Mouse (Mus musculus) CH12.LX (cell line): Measurements from ENCODE around the gene Chaf1a. TPM values are rescaled to one million over a fixed set of nuclear protein-coding genes. Genes with fewer than 3 reads are reported as not detected.

ENCODE experiments used
- DNase-seq: peaks from one replicate; pipeline ENCODE4 v3.0.0-alpha.2; 2013; ENCODE audit errors: extremely low read depth
- H3K27ac ChIP-seq: 2 replicates; pipeline ENCODE4 v1.5.1; 2012; ENCODE audit warnings: low read depth, mild to moderate bottlenecking, control low read depth, moderate library complexity; ENCODE audit not compliant: insufficient read depth
- H3K27me3 ChIP-seq: replicated peaks from 2 replicates; pipeline ENCODE3; 2012; ENCODE audit warnings: inconsistent platforms
- H3K36me3 ChIP-seq, 2 experiments: replicated peaks in 1 of 2; 2 replicates each; pipeline versions ENCODE3 to v1.6.1; 2012; ENCODE audit warnings: inconsistent platforms in 1 of 2, low read length in 1 of 2, mild to moderate bottlenecking in 1 of 2, mixed read lengths in 1 of 2, moderate library complexity in 1 of 2; ENCODE audit not compliant: control insufficient read depth in 1 of 2, insufficient read depth in 1 of 2
- H3K4me1 ChIP-seq, 2 experiments: 2 replicates each; pipeline ENCODE4 v1.6.1; 2012; ENCODE audit warnings: inconsistent platforms in 1 of 2, moderate library complexity in 1 of 2; ENCODE audit not compliant: insufficient read depth in 2 of 2, control insufficient read depth in 1 of 2
- H3K4me2 ChIP-seq: 2 replicates; pipeline ENCODE4 v1.6.1; 2012; ENCODE audit warnings: low read depth, mild to moderate bottlenecking, control low read depth; ENCODE audit not compliant: poor library complexity, insufficient read depth, severe bottlenecking
- H3K4me3 ChIP-seq, 3 experiments: fragments of 150-350 bp in 1 of 3; sonication (generic) in 1 of 3; replicated peaks in 1 of 3; 2 replicates each; pipeline versions ENCODE3 to v1.5.1; 2011 to 2012; ENCODE audit warnings: low read depth in 2 of 3, low read length in 2 of 3, mild to moderate bottlenecking in 2 of 3, moderate library complexity in 2 of 3, control low read depth in 1 of 3, improper control_type of control experiment in 1 of 3, inconsistent platforms in 1 of 3, mixed read lengths in 1 of 3; ENCODE audit not compliant: poor library complexity in 1 of 3
- H3K79me2 ChIP-seq: replicated peaks from 2 replicates; pipeline ENCODE4 v1.6.1; 2012; ENCODE audit warnings: mild to moderate bottlenecking, moderate library complexity; ENCODE audit not compliant: control insufficient read depth, poor library complexity, insufficient read depth, severe bottlenecking; ENCODE audit errors: extremely low read depth
- H3K9ac ChIP-seq: 2 replicates; pipeline ENCODE4 v1.6.1; 2012; ENCODE audit warnings: low read depth, mild to moderate bottlenecking, control low read depth, moderate library complexity; ENCODE audit not compliant: insufficient read depth
- H3K9me3 ChIP-seq: replicated peaks from 2 replicates; pipeline ENCODE3; 2012; ENCODE audit warnings: low read length, inconsistent platforms, mixed read lengths
- CHD2 ChIP-seq: IDR thresholded peaks from 2 replicates; pipeline ENCODE4 v1.6.1; 2011; ENCODE audit warnings: low read length, improper control_type of control experiment
- CTCF ChIP-seq, 2 experiments: IDR thresholded peaks in 1 of 2; conservative IDR thresholded peaks in 1 of 2; 2 replicates each; pipeline ENCODE4 v1.5.1; 2011 to 2012; ENCODE audit warnings: low read depth in 2 of 2, low read length in 2 of 2, improper control_type of control experiment in 1 of 2, inconsistent platforms in 1 of 2, mild to moderate bottlenecking in 1 of 2, moderate library complexity in 1 of 2
- E2F4 ChIP-seq: IDR thresholded peaks from 2 replicates; pipeline ENCODE4 v1.6.1; 2011; ENCODE audit warnings: low read depth, low read length, improper control_type of control experiment; ENCODE audit not compliant: insufficient replicate concordance
- ELF1 ChIP-seq: IDR thresholded peaks from 2 replicates; pipeline ENCODE4 v1.6.1; 2014; ENCODE audit warnings: low read depth, mild to moderate bottlenecking, inconsistent platforms, low read length, improper control_type of control experiment
- GABPA ChIP-seq: IDR thresholded peaks from 2 replicates; pipeline ENCODE4 v1.6.1; 2012; ENCODE audit warnings: low read depth, low read length, improper control_type of control experiment, inconsistent platforms; ENCODE audit not compliant: insufficient replicate concordance
- HCFC1 ChIP-seq: IDR thresholded peaks from 2 replicates; pipeline ENCODE4 v1.6.1; 2012; ENCODE audit warnings: low read depth, mild to moderate bottlenecking, inconsistent platforms, low read length, improper control_type of control experiment
- IRF4 ChIP-seq: IDR thresholded peaks from 2 replicates; pipeline ENCODE4 v1.6.1; 2014; ENCODE audit warnings: low read depth, mild to moderate bottlenecking, inconsistent platforms, low read length, improper control_type of control experiment
- JUND ChIP-seq: conservative IDR thresholded peaks from 2 replicates; pipeline ENCODE4 v1.6.1; 2011; ENCODE audit warnings: low read depth, low read length, improper control_type of control experiment
- MEF2A ChIP-seq: IDR thresholded peaks from 2 replicates; pipeline ENCODE4 v1.6.1; 2014; ENCODE audit warnings: low read depth, mild to moderate bottlenecking, inconsistent platforms, low read length, improper control_type of control experiment, borderline replicate concordance
- MXI1 ChIP-seq: IDR thresholded peaks from 2 replicates; pipeline ENCODE4 v1.6.1; 2011; ENCODE audit warnings: mild to moderate bottlenecking, low read depth, low read length, improper control_type of control experiment
- MYC ChIP-seq: IDR thresholded peaks from 2 replicates; pipeline ENCODE4 v1.6.1; 2011; ENCODE audit warnings: low read depth, mild to moderate bottlenecking, improper control_type of control experiment, low read length
- NELFE ChIP-seq: IDR thresholded peaks from 2 replicates; pipeline ENCODE4 v1.6.1; 2011; ENCODE audit warnings: low read depth, low read length, improper control_type of control experiment
- NRF1 ChIP-seq: IDR thresholded peaks from 2 replicates; pipeline ENCODE4 v1.6.1; 2014; ENCODE audit warnings: low read depth, mild to moderate bottlenecking, inconsistent platforms, low read length, improper control_type of control experiment, moderate library complexity
- PAX5 ChIP-seq: IDR thresholded peaks from 2 replicates; pipeline ENCODE4 v1.6.1; 2012; ENCODE audit warnings: low read length, inconsistent platforms, mixed read lengths
- RAD21 ChIP-seq: IDR thresholded peaks from 2 replicates; pipeline ENCODE4 v1.6.1; 2011; ENCODE audit warnings: low read depth, mild to moderate bottlenecking, low read length, improper control_type of control experiment, moderate library complexity
- SIN3A ChIP-seq: IDR thresholded peaks from 2 replicates; pipeline ENCODE4 v1.6.1; 2012; ENCODE audit warnings: low read length, improper control_type of control experiment, inconsistent platforms
- TBP ChIP-seq: conservative IDR thresholded peaks from 2 replicates; pipeline ENCODE4 v1.6.1; 2011; ENCODE audit warnings: low read depth, low read length, improper control_type of control experiment
- USF1 ChIP-seq: IDR thresholded peaks from 2 replicates; pipeline ENCODE4 v1.6.1; 2014; ENCODE audit warnings: low read depth, mild to moderate bottlenecking, inconsistent platforms, low read length, improper control_type of control experiment
- ZC3H11A ChIP-seq: IDR thresholded peaks from 2 replicates; pipeline ENCODE4 v1.6.1; 2012; ENCODE audit warnings: low read depth, mild to moderate bottlenecking, inconsistent platforms, low read length, improper control_type of control experiment
- ZKSCAN1 ChIP-seq: IDR thresholded peaks from 2 replicates; pipeline ENCODE4 v1.6.1; 2012; ENCODE audit warnings: low read depth, inconsistent platforms, low read length, improper control_type of control experiment, borderline replicate concordance
- dilution Hi-C: fragments of 300-500 bp; cut with MboI; formaldehyde crosslinking; loops from 2 replicates; pipeline ENCODE4 v1.14.3; 2020; ENCODE audit warnings: low sequenced_read_pairs; ENCODE audit not compliant: extremely low pct_unique_long_range_greater_than_20kb, extremely low pct_ligation_motif_present
- in situ Hi-C: fragments of 300-500 bp; cut with MboI; formaldehyde crosslinking; loops from 3 replicates; pipeline ENCODE4 v1.14.3; 2019; ENCODE audit warnings: low sequenced_read_pairs, low pct_ligation_motif_present, low pct_unique_long_range_greater_than_20kb, mixed read lengths
- polyA plus RNA-seq: library from polyadenylated mRNA; unstranded; fragments of >175 nt; gene quantifications from 2 replicates; pipeline ENCODE4 v1.2.1, GENCODE M21; 2012; ENCODE audit warnings: low read depth; ENCODE audit not compliant: insufficient read length
- total RNA-seq, 2 experiments: library from RNA; depleted of rRNA; stranded (reverse); fragments of 300-350 nt in 1 of 2; fragments of >200 nt in 1 of 2; gene quantifications; 2 replicates each; pipeline ENCODE4 v1.2.3; 2012 to 2014

Gene Chaf1a
- total and polyA plus RNA-seq, 3 experiments = 18.4 to 97.1 (median 39.3) TPM

DNA sequence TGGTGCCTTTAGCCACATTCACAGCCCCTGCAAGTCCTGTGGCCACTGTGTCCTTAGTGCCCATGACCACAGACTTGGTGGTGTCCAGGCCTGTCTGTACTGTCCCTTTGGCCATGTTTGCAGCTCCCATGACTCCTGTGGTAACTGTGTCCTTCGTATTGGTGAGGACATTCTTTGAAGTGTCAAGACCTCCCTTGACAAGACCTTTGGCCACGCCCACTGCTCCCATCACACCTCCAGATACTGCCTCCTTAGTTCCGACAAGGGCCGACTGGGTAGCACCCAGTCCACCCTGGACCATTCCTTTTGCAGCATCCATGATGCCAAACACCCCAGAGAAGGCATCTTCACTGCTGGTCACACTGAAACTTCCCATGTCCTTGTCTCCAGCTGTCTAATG lies 66.7 kb downstream of the Chaf1a start:
- DNase-seq = no peak
- Histone ChIP-seq H3K4me1 (0 out of 4 replicates have a peak, but pooled peaks cover 0 to 2% of the 10 kb centered on the region in 2 experiments), H3K79me2 (no peaks in the 10 kb centered on the region), H3K27ac (no peak overlapping the region), H3K4me2 (no peak overlapping the region), H3K9ac (no peak overlapping the region), H3K36me3 (peaks cover 21 to 53% of the 10 kb centered on the region in 2 experiments), H3K27me3 (no peaks in the 10 kb centered on the region), H3K4me3 (no peak overlapping the region), H3K9me3 (no peaks in the 10 kb centered on the region)
- in situ Hi-C loops (no loop called here), dilution Hi-C loops (no loop called here)
- no peak for TF ChIP-seq SIN3A
- no peak for TF ChIP-seq CTCF (conservative IDR thresholded peaks at IDR 0.05 in 1 of 2, IDR thresholded peaks at IDR 0.05 in 1 of 2; ENCODE audit: low read depth in 2 of 2, low read length in 2 of 2)
- TF ChIP-seq ZC3H11A = no peak
- no peak for TF ChIP-seq IRF4
- no peak for TF ChIP-seq ELF1
- no peak for TF ChIP-seq CHD2
- TF ChIP-seq GABPA = no peak
- TF ChIP-seq USF1 = no peak
- TF ChIP-seq NRF1 = no peak

DNA sequence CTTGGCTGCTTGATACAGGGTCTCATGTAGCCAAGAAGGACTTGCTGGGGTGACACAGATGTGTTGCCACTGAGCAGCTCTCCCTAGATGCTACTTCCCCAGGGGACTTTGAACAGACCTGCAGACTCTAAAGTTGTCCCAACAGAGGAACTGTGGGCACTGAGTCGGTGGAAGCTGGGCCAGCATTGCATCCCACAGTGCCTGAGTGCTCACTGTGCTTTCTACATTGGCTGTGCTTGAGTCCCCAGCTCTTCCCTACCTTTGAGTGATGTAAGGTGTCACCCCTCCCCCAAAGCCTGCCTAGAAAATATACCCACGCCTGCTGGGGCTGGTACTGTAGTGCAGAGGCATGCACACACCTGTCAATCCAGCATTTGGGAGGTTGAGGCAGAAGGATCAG lies 67.5 kb downstream of the Chaf1a start:
- H3K9me3 ChIP-seq = no peaks in the 10 kb centered on the region
- DNase-seq = no peak
- H3K4me2 ChIP-seq = no peak overlapping the region
- H3K4me3 ChIP-seq = no peak overlapping the region
- H3K27me3 ChIP-seq = no peaks in the 10 kb centered on the region
- no peak overlapping the region for H3K9ac ChIP-seq
- H3K4me1 ChIP-seq = 0 out of 4 replicates have a peak, but pooled peaks cover 0 to 2% of the 10 kb centered on the region in 2 experiments
- no peaks in the 10 kb centered on the region for H3K79me2 ChIP-seq
- peaks cover 14 to 50% of the 10 kb centered on the region in 2 experiments for H3K36me3 ChIP-seq
- no peak overlapping the region for H3K27ac ChIP-seq
- in situ Hi-C loops (no loop called here), dilution Hi-C loops (no loop called here)
- TF ChIP-seq ZC3H11A (no peak), IRF4 (no peak), JUND (no peak), ZKSCAN1 (no peak), SIN3A (no peak), PAX5 (no peak), MXI1 (no peak), TBP (no peak), HCFC1 (no peak), CHD2 (no peak), MYC (no peak), RAD21 (no peak), NRF1 (no peak), NELFE (no peak), E2F4 (no peak), MEF2A (no peak)
